Mouse (Mus musculus): ENCODE results near the gene Nemp1.

The Nemp1 gene

GRCm38 (mm10) chr10:127710331-127710730 lies 43.6 kb downstream of the Nemp1 start:
- in situ Hi-C loops (cut with MboI; ENCODE audit: low sequenced_read_pairs) = no loop called here

DNA sequence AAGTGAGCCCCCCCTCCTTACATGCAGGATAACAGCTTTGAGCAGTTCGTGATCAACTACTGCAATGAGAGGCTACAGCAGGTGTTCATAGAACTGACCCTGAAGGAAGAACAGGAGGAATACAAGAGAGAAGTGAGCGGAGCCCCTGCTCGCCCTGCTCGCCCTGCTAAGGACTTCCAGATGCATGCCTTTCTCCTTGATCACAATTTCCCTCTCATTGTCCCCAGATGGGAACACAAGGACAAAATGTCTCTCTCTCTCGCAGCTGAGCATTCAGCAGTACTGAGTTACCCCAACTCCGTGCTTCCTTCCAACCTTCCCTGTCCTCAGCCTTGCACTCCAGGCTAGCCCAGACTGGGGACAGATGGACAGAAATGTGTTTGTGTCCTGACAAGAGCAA lies 46.0 kb downstream of the Nemp1 start:
- in situ Hi-C loops (cut with MboI; ENCODE audit: low sequenced_read_pairs) = no loop called here

DNA sequence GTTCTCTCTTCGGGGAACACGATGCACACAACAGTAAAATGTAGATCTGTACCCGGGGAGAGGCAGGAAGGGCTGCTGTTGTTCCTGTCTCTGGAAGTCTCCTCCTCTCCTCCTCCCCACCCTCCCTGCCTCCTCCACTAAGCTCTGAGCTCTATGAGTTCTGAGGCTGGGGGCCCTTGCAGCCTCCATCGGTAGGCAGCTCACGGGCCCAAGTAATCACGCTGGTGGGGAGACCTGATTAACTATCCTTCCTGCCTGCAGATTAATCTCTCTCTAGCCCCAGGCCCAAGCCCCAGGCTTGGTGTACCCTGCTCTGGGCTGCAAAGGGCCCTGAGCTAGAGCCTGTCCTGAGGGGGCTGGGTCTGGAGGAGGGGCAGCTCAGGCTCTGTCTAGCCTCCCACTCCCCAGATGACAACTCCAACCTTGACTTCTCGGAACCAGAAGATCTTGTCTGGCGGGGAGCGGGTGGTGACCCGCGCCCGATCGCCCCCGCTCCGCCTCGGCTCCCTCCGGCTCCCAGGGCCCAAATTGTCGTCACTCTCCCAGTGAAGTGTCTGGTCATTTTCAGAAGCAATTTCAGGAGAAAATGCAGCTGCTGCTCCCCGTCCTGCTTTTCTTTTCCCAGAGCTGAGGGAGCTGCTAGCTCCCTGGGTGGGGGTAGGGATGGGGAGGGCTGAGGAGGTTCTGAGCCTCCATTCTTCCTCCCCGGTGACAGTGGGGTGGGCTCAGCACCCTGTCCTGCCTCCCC lies 55.1 kb downstream of the Nemp1 start:
- in situ Hi-C loops (cut with MboI; ENCODE audit: low sequenced_read_pairs) = no loop called here

DNA sequence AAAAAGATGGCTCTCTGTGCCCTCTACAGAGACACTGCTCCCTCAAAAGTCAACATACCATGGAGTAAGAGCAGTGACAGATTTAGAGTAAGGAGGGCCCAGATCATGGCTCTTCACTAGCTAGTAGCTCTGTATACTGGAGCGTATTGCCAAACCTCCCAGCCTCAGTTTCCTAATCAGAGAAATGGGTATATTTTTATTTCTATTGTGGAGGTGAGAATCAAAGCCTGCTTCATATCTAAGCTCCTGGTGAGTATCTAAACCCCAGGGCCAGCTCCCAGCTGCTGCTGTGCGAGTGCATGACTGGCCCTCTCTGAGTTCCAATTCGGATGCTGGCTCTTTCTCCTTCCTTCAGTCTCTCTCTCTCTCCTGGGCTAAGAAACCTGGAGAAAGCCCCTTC lies 57.5 kb downstream of the Nemp1 start, which contains the start of gene Tac2:
TSS of gene Tac2 (plus strand) at position 301 of the 400 bp plus-strand sequence.
- in situ Hi-C loops (cut with MboI; ENCODE audit: low sequenced_read_pairs) = no loop called here

DNA sequence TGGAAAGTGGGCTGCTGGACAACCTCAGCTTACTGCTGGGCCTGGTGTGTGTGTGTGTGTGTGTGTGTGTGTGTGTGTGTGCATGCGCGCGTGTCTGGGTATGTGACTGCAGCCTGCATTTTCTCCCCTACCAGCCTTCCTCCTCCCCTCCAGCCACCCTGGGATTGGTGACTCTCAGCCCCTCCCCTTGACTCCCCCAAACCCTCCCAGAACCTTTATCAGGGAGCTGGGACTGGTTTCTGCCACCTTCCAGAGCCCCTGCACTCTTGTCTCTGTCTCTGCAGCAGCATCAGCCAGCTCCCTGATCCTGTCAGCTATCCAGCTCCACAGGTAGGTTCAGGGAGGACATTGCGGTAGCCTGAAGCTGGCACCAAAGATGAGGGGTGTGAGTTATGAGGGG lies 58.4 kb downstream of the Nemp1 start:
- in situ Hi-C loops (cut with MboI; ENCODE audit: low sequenced_read_pairs) = no loop called here

DNA sequence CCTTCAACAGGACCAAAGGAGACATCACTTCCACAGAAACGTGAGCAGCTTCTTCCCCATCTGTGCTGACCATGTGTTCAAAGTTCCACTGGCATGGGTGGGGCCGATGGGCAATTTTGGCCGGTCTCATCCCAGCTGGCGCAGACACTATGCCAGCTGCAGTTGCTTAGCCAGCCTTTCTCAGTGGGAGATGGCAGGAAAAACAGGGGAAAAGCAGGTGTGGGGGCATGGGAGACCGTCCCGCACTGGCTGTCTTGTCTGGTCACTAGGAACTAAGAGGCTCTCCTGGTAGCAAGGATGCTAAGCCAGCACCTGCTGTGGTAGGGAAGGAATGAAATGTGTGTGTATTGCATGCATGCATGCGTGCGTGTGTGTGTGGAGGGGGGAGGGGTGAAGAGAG lies 61.7 kb downstream of the Nemp1 start:
- in situ Hi-C loops (cut with MboI; ENCODE audit: low sequenced_read_pairs) = no loop called here

- in situ Hi-C loops (cut with MboI; ENCODE audit: low sequenced_read_pairs) = loop anchor here (10.0 kb wide), 1 partner anchor 46 kb away; no protein-coding TSS in a partner anchor
Observed at GRCm38 (mm10) chr10:127730285-127730932, 63.7 kb downstream of the Nemp1 start.

DNA sequence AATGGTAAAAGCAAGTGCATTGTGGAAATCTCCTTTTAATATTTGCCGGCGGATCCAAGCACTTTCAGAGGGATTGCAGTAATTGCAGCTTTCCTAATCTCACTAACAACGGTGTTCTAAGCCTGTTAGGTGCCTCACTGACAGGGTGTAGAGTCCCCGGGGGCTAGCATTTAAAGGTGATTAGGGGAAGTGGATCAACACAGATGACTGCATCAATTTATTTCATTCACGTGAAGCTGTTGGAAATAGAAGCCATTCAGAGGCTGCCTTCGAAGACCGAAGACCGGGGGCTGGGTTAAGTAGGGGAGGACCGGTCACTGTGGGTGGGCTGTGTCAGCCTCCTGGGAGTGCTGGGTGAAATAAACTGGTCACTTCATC lies 64.2 kb downstream of the Nemp1 start:
- in situ Hi-C loops (cut with MboI; ENCODE audit: low sequenced_read_pairs) = loop anchor here (10.0 kb wide), 1 partner anchor 46 kb away; no protein-coding TSS in a partner anchor

DNA sequence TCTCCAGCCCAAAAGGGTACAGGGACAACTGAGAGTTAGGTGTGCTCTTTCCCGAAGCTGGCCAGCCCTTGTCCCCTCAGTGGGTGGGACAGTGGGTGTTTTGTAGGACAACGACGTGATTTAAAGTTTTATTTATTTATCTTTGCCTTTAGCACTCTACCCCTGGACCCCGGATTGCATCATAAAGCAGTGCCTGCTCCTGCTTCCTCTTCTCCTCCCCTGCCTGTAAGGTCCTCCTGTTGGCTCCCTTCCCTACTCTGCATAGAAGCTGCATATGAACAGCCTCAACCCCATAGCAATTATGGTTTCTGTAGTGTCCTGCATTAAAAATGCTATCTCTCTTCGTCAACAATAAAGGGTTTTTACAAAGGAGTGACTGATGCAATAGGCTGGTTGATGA lies 64.7 kb downstream of the Nemp1 start:
- in situ Hi-C loops (cut with MboI; ENCODE audit: low sequenced_read_pairs) = loop anchor here (10.0 kb wide), 1 partner anchor 47 kb away; no protein-coding TSS in a partner anchor

GRCm38 (mm10) chr10:127734434-127734833 lies 67.7 kb downstream of the Nemp1 start:
- in situ Hi-C loops (cut with MboI; ENCODE audit: low sequenced_read_pairs) = loop anchor here (10.0 kb wide), 1 partner anchor 50 kb away; no protein-coding TSS in a partner anchor

- in situ Hi-C loops (cut with MboI; ENCODE audit: low sequenced_read_pairs) = loop anchor here (10.0 kb wide), 1 partner anchor 51 kb away; no protein-coding TSS in a partner anchor
Observed at GRCm38 (mm10) chr10:127736266-127736665, 69.6 kb downstream of the Nemp1 start.

DNA sequence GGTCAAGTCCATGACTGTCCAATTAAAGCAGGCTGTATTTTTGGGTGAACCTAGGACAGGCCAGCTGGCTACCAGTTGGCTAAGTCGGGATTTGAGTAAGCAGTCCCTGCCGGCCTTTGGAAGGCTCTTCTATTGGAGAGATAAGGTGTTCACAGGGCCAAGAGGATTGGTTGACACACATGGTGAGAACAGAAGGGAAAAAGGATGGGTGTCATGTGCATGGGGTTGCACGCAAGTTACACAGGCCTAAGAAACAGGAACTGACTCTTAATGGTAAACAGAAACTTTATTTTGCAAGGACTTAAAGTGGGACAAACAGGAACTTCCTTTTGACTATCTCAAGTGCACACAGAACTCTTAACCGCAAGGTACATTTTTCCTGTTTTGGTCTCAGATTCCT lies 70.2 kb downstream of the Nemp1 start:
- in situ Hi-C loops (cut with MboI; ENCODE audit: low sequenced_read_pairs) = loop anchor here (10.0 kb wide), 1 partner anchor 52 kb away; no protein-coding TSS in a partner anchor

- in situ Hi-C loops (cut with MboI; ENCODE audit: low sequenced_read_pairs) = loop anchor here (10.0 kb wide), 1 partner anchor 53 kb away; no protein-coding TSS in a partner anchor
Observed at GRCm38 (mm10) chr10:127737552-127737951, 70.9 kb downstream of the Nemp1 start.

DNA sequence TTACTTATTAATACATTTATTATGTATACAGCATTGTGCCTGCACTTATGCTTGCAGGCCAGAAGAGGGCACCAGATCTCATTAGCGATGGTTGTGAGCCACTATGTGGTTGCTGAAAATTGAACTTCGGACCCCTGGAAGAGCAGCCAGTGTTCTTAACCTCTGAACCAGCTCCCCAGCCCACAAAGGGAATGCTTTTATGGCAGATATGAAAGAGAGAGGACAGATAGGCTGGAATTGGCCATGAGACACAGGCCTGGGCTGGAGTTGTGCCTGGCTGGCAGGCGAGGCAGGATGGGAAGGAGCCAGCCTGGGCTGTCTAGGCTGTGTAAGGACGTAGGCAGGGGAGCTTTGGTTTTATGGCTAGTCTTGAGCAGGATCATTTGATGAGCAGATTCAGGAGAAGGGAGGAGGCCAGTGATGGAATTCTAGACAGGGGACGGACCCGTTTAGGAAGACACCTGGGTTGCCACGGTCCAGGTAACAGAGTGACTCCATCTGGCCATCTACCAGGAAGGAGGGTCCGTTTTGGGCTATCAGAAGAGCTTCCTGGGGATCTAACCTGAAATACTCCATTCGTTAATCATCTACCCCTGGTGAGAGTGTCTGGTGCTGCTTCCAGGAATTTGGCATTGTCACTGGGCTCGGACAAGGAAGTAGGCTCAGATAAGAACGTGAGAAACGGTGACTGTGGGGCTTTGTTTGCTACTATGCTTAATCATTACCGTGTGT lies 71.6 kb downstream of the Nemp1 start:
- in situ Hi-C loops (cut with MboI; ENCODE audit: low sequenced_read_pairs) = loop anchor here (10.0 kb wide), 1 partner anchor 54 kb away; no protein-coding TSS in a partner anchor

DNA sequence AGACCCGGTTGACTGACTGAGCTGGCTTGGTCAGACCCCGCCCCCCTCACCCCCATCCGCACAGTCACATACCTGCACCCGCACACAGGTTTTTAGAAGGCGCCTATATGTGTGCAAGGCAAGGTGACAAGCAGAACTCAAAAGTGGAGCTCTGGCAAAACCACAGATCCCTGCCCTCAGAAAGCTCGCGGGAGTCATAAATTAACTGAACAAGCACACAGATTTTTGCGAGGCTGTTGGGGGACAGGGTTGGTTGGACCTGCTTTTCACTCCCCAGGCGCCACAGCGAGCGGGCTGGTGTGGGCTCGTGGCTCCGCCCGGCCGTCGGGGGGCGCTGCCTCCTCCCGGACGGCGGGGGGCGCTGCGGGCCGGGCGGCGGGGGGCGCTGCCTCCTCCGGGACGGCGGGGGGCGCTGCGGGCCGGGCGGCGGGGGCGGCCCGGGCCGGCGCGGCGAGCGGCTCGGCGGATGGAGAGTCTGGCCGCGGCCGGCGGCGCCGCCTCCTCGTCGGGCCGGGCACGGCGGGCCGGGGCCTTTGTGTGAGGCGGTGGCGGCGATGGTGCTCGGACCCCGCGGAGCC lies 72.5 kb downstream of the Nemp1 start, which contains the start of gene Zbtb39:
TSS of gene Zbtb39 (plus strand) at position 456 of the 578 bp plus-strand sequence.
- in situ Hi-C loops (cut with MboI; ENCODE audit: low sequenced_read_pairs) = loop anchor here (10.0 kb wide), 1 partner anchor 54 kb away; no protein-coding TSS in a partner anchor

DNA sequence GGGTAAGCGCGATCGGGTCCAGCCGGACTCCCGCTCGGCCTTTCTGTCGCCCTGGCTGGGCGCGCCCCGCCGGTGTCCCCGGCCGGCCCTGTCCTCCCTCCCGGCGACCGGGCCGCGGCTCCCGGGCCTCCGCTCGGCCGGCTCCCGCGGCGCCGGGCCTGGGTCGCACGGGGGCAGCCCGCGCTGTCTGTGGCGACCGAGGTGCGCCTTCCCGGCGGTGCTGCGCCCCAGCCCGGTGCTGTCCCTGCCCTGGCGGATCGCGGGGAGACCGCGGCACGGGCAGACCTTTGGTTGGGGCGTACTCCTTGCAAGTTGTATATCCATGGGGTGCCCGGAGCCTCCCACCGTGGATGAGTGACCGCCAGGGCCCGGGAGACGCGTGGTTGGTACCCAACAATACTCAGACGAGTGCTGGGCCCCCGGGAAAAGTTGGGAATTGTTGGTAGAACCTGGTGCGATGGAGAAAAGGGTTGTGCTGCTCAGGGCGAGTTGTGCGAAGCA lies 73.0 kb downstream of the Nemp1 start:
- in situ Hi-C loops (cut with MboI; ENCODE audit: low sequenced_read_pairs) = loop anchor here (10.0 kb wide), 1 partner anchor 55 kb away; no protein-coding TSS in a partner anchor

- in situ Hi-C loops (cut with MboI; ENCODE audit: low sequenced_read_pairs) = no loop called here
Observed at GRCm38 (mm10) chr10:127744661-127745060, 78.0 kb downstream of the Nemp1 start.

GRCm38 (mm10) chr10:127745886-127746285 lies 79.2 kb downstream of the Nemp1 start:
- in situ Hi-C loops (cut with MboI; ENCODE audit: low sequenced_read_pairs) = no loop called here

DNA sequence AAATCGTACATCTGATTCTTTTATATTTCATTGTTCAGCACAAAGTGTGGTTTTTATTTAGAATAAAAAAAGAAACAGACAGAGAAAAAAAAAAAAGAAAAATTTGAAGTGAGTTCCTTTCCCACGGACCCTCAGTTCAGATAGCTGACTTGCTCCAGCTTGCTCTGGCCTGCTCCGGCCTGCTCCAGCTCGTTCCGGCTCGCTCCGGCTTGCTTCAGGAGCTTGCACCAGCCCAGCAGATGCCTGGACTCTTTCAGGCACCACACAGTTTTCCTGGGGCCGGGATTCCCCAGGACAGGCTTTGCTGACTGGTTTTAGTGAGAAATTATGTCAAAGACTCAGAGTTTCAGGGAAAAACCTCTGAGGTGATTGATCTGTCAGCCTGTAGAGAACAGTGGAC lies 80.6 kb downstream of the Nemp1 start:
- in situ Hi-C loops (cut with MboI; ENCODE audit: low sequenced_read_pairs) = no loop called here

DNA sequence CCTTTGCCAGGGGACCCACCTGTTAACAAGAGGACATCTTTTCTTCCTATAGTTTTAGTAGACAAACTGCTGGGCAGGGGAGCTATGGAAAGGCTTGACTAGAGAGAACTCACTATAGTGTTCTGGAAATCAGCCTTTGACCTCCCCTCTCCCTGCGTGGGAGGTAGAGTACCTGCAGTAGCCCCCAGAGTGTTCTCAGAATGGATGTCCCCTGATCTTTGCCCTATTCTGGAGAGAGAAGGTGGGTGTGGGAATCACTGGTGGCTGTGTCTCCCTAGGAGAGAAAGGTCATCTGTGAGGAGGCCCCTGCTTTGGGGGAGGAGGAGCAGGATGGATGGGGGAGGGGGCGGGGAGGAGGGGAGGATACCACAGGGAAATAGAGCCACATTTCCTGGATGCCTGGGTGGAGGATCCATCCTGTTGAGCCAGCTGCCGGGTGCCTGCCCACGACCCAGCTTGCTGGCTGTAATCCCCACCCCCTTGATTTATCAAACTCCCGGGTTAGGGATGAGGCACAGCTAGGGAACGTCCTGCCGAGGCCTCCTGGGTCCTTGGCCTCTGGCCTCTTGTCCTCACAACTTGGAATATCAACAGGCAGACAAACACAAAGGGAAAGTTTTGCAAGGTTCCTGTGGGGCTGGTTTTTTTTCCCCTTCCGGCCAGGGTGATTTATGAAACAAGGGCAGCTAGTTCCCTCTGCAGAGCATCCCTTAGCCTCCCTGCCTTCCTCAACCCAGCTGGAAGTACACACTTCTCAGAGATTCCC lies 82.3 kb downstream of the Nemp1 start:
- in situ Hi-C loops (cut with MboI; ENCODE audit: low sequenced_read_pairs) = no loop called here

Data from CH12F3 (cell line).